Mouse (Mus musculus) frontal cortex, postnatal 14 days (tissue): Measurements from ENCODE around the gene Wfdc18.

Experiments used
- DNase-seq, 2 experiments: peaks; one replicate each; pipeline ENCODE4 v3.0.0; 2022; ENCODE audit warnings: low spot score in 2 of 2

Wfdc18 gene

GRCm38 (mm10) chr11:83708715-83709114, at the start of gene Wfdc18:
Gene Wfdc18 (plus strand): TSS chr11:83709015.
- DNase-seq: no peak

- no peak for DNase-seq
These were observed 46.6 kb upstream of the Wfdc18 start, which contains the start of gene Ccl4 for GRCm38 (mm10) chr11:83662204-83662603. Gene Ccl4 (plus strand): TSS chr11:83662584.

GRCm38 (mm10) chr11:83663532-83663931, 45.3 kb upstream of the Wfdc18 start:
- no peak for DNase-seq

- DNase-seq: no peak
These were observed 37.1 kb upstream of the Wfdc18 start for GRCm38 (mm10) chr11:83671743-83672142.

GRCm38 (mm10) chr11:83675665-83676064, 33.1 kb upstream of the Wfdc18 start:
- no peak for DNase-seq

- DNase-seq: no peak
These were observed 18.9 kb upstream of the Wfdc18 start for GRCm38 (mm10) chr11:83689918-83690317.

- DNase-seq: no peak
These were observed 16.8 kb upstream of the Wfdc18 start for GRCm38 (mm10) chr11:83692008-83692407.

GRCm38 (mm10) chr11:83703705-83704104, 5.1 kb upstream of the Wfdc18 start, which contains the start of gene Wfdc17:
Gene Wfdc17 (plus strand): TSS chr11:83703991.
- DNase-seq: no peak

GRCm38 (mm10) chr11:83709683-83710082, 868 bp downstream of the Wfdc18 start:
- DNase-seq: peak in 1 of 2 experiments; percentile 3

GRCm38 (mm10) chr11:83712671-83713070, 3.9 kb downstream of the Wfdc18 start:
- no peak for DNase-seq

GRCm38 (mm10) chr11:83713925-83714324, 5.1 kb downstream of the Wfdc18 start:
- DNase-seq: no peak

GRCm38 (mm10) chr11:83717042-83717665, 8.3 kb downstream of the Wfdc18 start:
- DNase-seq: no peak

GRCm38 (mm10) chr11:83720766-83721165, 12.0 kb downstream of the Wfdc18 start:
- no peak for DNase-seq

GRCm38 (mm10) chr11:83728757-83729432, 20.1 kb downstream of the Wfdc18 start:
- DNase-seq: no peak

GRCm38 (mm10) chr11:83731116-83731515, 22.3 kb downstream of the Wfdc18 start:
- DNase-seq: no peak

- DNase-seq: no peak
These were observed 24.3 kb downstream of the Wfdc18 start for GRCm38 (mm10) chr11:83733071-83733640.

- no peak for DNase-seq
These were observed 25.4 kb downstream of the Wfdc18 start for GRCm38 (mm10) chr11:83734215-83734614.

GRCm38 (mm10) chr11:83735881-83736280, 27.1 kb downstream of the Wfdc18 start:
- DNase-seq: no peak

GRCm38 (mm10) chr11:83737109-83737558, 28.3 kb downstream of the Wfdc18 start:
- no peak for DNase-seq

GRCm38 (mm10) chr11:83739241-83739640, 30.4 kb downstream of the Wfdc18 start:
- peak; percentile 34 to 83 for DNase-seq

- no peak for DNase-seq
These were observed 31.7 kb downstream of the Wfdc18 start for GRCm38 (mm10) chr11:83740443-83740991.

GRCm38 (mm10) chr11:83741841-83742240, 33.0 kb downstream of the Wfdc18 start:
- DNase-seq: no peak
